Mouse (Mus musculus) kidney, embryonic 14.5 days (tissue): Measurements from ENCODE around the gene Polr2m. TPM values are rescaled to one million over a fixed set of nuclear protein-coding genes. Genes with fewer than 3 reads are reported as not detected.

Experiments used
- ATAC-seq: fragments of 200-750 bp; cut with Nextera tagmentation; 2 replicates; pipeline ENCODE4 v1.8.0; 2017; ENCODE audit warnings: moderate number of reproducible peaks, mild to moderate bottlenecking, moderate TSS enrichment, moderate library complexity; ENCODE audit not compliant: low FRiP score, low TSS enrichment
- H3K27ac ChIP-seq: fragments of 300-500 bp; sonication (generic); 2 replicates; pipeline ENCODE4 v1.5.1; 2014; ENCODE audit warnings: low read depth, mild to moderate bottlenecking, low read length, moderate library complexity, mixed read lengths
- H3K27me3 ChIP-seq: fragments of 300-500 bp; sonication (generic); 2 replicates; pipeline ENCODE4 v1.6.1; 2014; ENCODE audit warnings: mild to moderate bottlenecking, low read length; ENCODE audit not compliant: control insufficient read depth, insufficient read depth
- H3K36me3 ChIP-seq: fragments of 300-500 bp; sonication (generic); 2 replicates; pipeline ENCODE4 v1.6.1; 2014; ENCODE audit warnings: low read length, mixed read lengths; ENCODE audit not compliant: control insufficient read depth, insufficient read depth
- H3K4me1 ChIP-seq: fragments of 300-500 bp; sonication (generic); 2 replicates; pipeline ENCODE4 v1.6.1; 2014; ENCODE audit warnings: low read length, mixed read lengths; ENCODE audit not compliant: control insufficient read depth, insufficient read depth
- H3K4me2 ChIP-seq: fragments of 300-500 bp; sonication (generic); replicated peaks from 2 replicates; pipeline ENCODE4 v1.6.1; 2014; ENCODE audit warnings: low read depth, mild to moderate bottlenecking, low read length
- H3K4me3 ChIP-seq: fragments of 300-500 bp; sonication (generic); 2 replicates; pipeline ENCODE4 v1.5.1; 2014; ENCODE audit warnings: mild to moderate bottlenecking, low read length
- H3K9ac ChIP-seq: fragments of 300-500 bp; sonication (generic); 2 replicates; pipeline ENCODE4 v1.6.1; 2014; ENCODE audit warnings: low read depth, mild to moderate bottlenecking, low read length, moderate library complexity
- H3K9me3 ChIP-seq: fragments of 300-500 bp; sonication (generic); 2 replicates; pipeline ENCODE4 v1.6.1; 2016; ENCODE audit warnings: low read length; ENCODE audit not compliant: control insufficient read depth
- WGBS: fragments of 180-500 bp; shearing (Covaris S2); extraction: QIAGEN DNeasy Blood & Tissue Kit; methylation state at CpG from one replicate; pipeline ENCODE4 v1.1.7; 2014; 5-methylcytosine and 5-hydroxymethylcytosine counted together
- polyA plus RNA-seq: library from polyadenylated mRNA; unstranded; fragments of >200 nt; fragmentation: Nextera tagmentation; extraction: Ambion mirVana; gene quantifications from 2 replicates; pipeline ENCODE4 v1.2.1, GENCODE M21; 2014

The Polr2m gene
- polyA plus RNA-seq, result 277 and 453 TPM in 2 replicates

GRCm38 (mm10) chr9:71485475-71486094 is at the start of gene Polr2m:
Gene Polr2m (minus strand): TSS chr9:71485935.
- H3K4me1 ChIP-seq, result peaks cover 22% of the 10 kb centered on the region

GRCm38 (mm10) chr9:71535036-71535435 is 49.3 kb upstream of the Polr2m start:
- no peak overlapping the region for H3K27ac ChIP-seq
- no peaks in the 10 kb centered on the region for H3K4me1 ChIP-seq
- H3K9me3 ChIP-seq, result 0 out of 2 replicates have a peak, but pooled peaks cover 2% of the 10 kb centered on the region
- H3K4me3 ChIP-seq, result no peak overlapping the region
- H3K9ac ChIP-seq, result no peak overlapping the region
- H3K36me3 ChIP-seq, result no peaks in the 10 kb centered on the region
- H3K27me3 ChIP-seq, result no peaks in the 10 kb centered on the region
- no peak for ATAC-seq
- WGBS, result 90% methylated on average over 2 of the region's 2 CpGs
- no peak overlapping the region for H3K4me2 ChIP-seq

More at GRCm38 (mm10) chr9:71485475-71486094, at the start of gene Polr2m:
- peak within 1 kb of the TSS; percentile 88 for H3K4me3 ChIP-seq
- peak within 1 kb of the TSS; percentile 47 for H3K4me2 ChIP-seq
- H3K9me3 ChIP-seq, result no peaks in the 10 kb centered on the region
- H3K36me3 ChIP-seq, result peaks cover 31% of the 10 kb centered on the region
- WGBS, result under 1% methylated on average over 70 of the region's 70 CpGs
- no peaks in the 10 kb centered on the region for H3K27me3 ChIP-seq
- peak; percentile 97 for ATAC-seq
- peak within 1 kb of the TSS; percentile 100 for H3K9ac ChIP-seq
- peak within 1 kb of the TSS; percentile 96 for H3K27ac ChIP-seq

- no peak for ATAC-seq
- Histone ChIP-seq H3K9me3 (0 out of 2 replicates have a peak, but pooled peaks cover 5% of the 10 kb centered on the region), H3K9ac (no peak overlapping the region), H3K27me3 (no peaks in the 10 kb centered on the region), H3K36me3 (no peaks in the 10 kb centered on the region), H3K4me2 (no peak overlapping the region), H3K4me1 (peaks cover 4% of the 10 kb centered on the region; the same call in 1 of the 2 replicates), H3K27ac (no peak overlapping the region), H3K4me3 (no peak overlapping the region)
- WGBS, result 80% methylated on average over 2 of the region's 2 CpGs
These were observed 44.2 kb upstream of the Polr2m start for GRCm38 (mm10) chr9:71529960-71530359.

GRCm38 (mm10) chr9:71527438-71527837 is 41.7 kb upstream of the Polr2m start:
- peak; percentile 75 for ATAC-seq
- 25% methylated on average over 9 of the region's 9 CpGs for WGBS

GRCm38 (mm10) chr9:71523901-71524300 is 38.2 kb upstream of the Polr2m start:
- no peaks in the 10 kb centered on the region for H3K27me3 ChIP-seq
- ATAC-seq, result no peak
- H3K9me3 ChIP-seq, result no peaks in the 10 kb centered on the region
- H3K9ac ChIP-seq, result no peak overlapping the region
- H3K4me3 ChIP-seq, result no peak overlapping the region
- peaks cover 4% of the 10 kb centered on the region; the same call in 1 of the 2 replicates for H3K4me1 ChIP-seq
- no peak overlapping the region for H3K4me2 ChIP-seq
- no peak overlapping the region for H3K27ac ChIP-seq
- no peaks in the 10 kb centered on the region for H3K36me3 ChIP-seq
- 72% methylated on average over 4 of the region's 4 CpGs for WGBS

More at GRCm38 (mm10) chr9:71527438-71527837, 41.7 kb upstream of the Polr2m start:
- H3K27me3 ChIP-seq, result no peaks in the 10 kb centered on the region
- no peak overlapping the region for H3K27ac ChIP-seq
- H3K4me3 ChIP-seq, result no peak overlapping the region
- H3K9me3 ChIP-seq, result 0 out of 2 replicates have a peak, but pooled peaks cover 5% of the 10 kb centered on the region
- H3K36me3 ChIP-seq, result no peaks in the 10 kb centered on the region
- no peak overlapping the region for H3K4me2 ChIP-seq
- H3K9ac ChIP-seq, result no peak overlapping the region
- H3K4me1 ChIP-seq, result peaks cover 4% of the 10 kb centered on the region; the same call in 1 of the 2 replicates

- Histone ChIP-seq H3K36me3 (no peaks in the 10 kb centered on the region), H3K27me3 (no peaks in the 10 kb centered on the region), H3K9me3 (no peaks in the 10 kb centered on the region), H3K9ac (no peak overlapping the region), H3K27ac (no peak overlapping the region), H3K4me3 (no peak overlapping the region), H3K4me2 (no peak overlapping the region), H3K4me1 (no peaks in the 10 kb centered on the region)
- no peak for ATAC-seq
- 64% methylated on average over 3 of the region's 3 CpGs for WGBS
These were observed 34.1 kb upstream of the Polr2m start for GRCm38 (mm10) chr9:71519836-71520235.

- H3K27ac ChIP-seq, result no peak overlapping the region
- H3K4me2 ChIP-seq, result no peak overlapping the region
- H3K9ac ChIP-seq, result no peak overlapping the region
- no peaks in the 10 kb centered on the region for H3K27me3 ChIP-seq
- no peaks in the 10 kb centered on the region for H3K9me3 ChIP-seq
- no peak for ATAC-seq
- H3K36me3 ChIP-seq, result no peaks in the 10 kb centered on the region
- no peaks in the 10 kb centered on the region for H3K4me1 ChIP-seq
- no peak overlapping the region for H3K4me3 ChIP-seq
- 98% methylated on average over 4 of the region's 4 CpGs for WGBS
These were observed 31.8 kb upstream of the Polr2m start for GRCm38 (mm10) chr9:71517487-71517886.

GRCm38 (mm10) chr9:71515862-71516261 is 30.1 kb upstream of the Polr2m start:
- H3K4me3 ChIP-seq, result no peak overlapping the region
- H3K4me2 ChIP-seq, result no peak overlapping the region
- H3K36me3 ChIP-seq, result no peaks in the 10 kb centered on the region
- no peaks in the 10 kb centered on the region for H3K27me3 ChIP-seq
- no peak overlapping the region for H3K27ac ChIP-seq
- H3K9me3 ChIP-seq, result no peaks in the 10 kb centered on the region
- no peak for ATAC-seq
- 93% methylated on average over 4 of the region's 4 CpGs for WGBS
- no peak overlapping the region for H3K9ac ChIP-seq
- H3K4me1 ChIP-seq, result no peaks in the 10 kb centered on the region

GRCm38 (mm10) chr9:71513566-71513965 is 27.8 kb upstream of the Polr2m start:
- Histone ChIP-seq H3K9me3 (no peaks in the 10 kb centered on the region), H3K36me3 (no peaks in the 10 kb centered on the region), H3K9ac (no peak overlapping the region), H3K4me2 (no peak overlapping the region), H3K27me3 (no peaks in the 10 kb centered on the region), H3K4me1 (no peaks in the 10 kb centered on the region), H3K27ac (no peak overlapping the region), H3K4me3 (no peak overlapping the region)
- ATAC-seq, result no peak
- 45% methylated on average over 4 of the region's 4 CpGs for WGBS
